Mouse (Mus musculus): ENCODE results near the gene Shc4.

Shc4 gene

DNA sequence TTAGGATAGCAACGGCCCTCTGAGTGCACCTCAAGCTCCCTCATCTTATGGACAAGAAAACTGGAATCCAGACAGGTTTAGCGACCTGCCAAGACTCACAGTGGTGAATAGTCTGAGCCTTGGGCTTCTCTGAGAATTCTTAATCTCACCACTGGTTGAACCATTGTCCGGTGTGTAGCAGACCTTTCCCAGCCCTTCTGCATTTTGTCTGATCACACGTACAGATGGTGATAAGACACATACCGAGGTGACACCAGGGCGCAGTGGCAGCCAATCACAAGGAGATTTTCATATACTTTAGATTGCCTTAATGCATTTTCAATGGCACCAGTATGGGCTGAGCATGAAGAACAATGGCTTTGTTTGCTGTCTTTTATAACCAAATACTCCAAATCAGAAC lies 95.5 kb downstream of the Shc4 start:
- no peak for DNase-seq

DNA sequence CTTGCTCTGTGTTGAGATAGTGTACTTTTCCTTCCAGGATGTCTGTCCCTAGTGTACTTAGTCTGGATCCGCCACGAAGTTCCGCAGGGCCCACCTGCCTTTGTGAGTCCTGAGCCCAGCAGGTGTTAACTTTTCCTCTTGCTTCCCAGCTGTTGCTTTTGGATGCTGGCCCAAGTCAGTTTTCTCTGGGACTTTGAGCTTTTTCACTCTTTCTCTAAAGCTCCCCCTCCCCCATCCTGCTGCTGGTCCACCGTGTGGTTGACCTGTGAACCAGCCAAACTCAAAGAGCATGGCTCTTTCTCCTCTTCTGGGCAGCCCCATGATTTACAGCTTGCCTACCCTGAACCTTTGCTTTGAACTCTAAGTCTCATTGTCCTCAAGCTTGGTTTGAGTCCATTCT lies 97.4 kb downstream of the Shc4 start:
- DNase-seq, result peak; percentile 29

DNA sequence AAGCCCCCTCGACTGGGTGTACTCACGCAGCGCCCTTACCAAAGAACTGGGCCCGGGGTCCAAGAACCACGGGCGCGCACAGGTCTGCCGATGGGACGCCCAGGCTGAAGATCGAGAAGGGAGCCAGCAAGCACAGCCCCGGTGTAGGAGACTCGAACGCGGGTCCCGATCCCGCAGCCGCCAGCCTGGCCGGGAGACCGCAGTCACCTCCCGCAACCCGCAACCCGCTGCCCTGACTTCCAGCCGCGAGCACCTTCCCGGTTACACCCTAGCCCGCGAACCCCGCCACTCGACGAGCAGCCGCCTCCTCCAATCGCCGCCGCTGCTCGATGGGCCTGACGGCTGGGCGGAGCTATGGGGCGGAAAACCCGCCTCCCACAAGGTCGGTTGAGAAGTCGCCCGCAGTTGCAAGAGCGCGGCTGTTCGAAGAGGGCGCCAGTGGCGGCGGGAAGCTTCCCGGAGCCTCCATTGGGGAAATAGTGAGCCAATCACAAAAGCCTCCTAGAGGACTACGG lies 99.1 kb downstream of the Shc4 start, which contains the start of gene Cep152:
Gene Cep152, minus strand, starts transcription at position 277 of the 515 bp plus-strand sequence.
- peak; percentile 98 for DNase-seq

DNA sequence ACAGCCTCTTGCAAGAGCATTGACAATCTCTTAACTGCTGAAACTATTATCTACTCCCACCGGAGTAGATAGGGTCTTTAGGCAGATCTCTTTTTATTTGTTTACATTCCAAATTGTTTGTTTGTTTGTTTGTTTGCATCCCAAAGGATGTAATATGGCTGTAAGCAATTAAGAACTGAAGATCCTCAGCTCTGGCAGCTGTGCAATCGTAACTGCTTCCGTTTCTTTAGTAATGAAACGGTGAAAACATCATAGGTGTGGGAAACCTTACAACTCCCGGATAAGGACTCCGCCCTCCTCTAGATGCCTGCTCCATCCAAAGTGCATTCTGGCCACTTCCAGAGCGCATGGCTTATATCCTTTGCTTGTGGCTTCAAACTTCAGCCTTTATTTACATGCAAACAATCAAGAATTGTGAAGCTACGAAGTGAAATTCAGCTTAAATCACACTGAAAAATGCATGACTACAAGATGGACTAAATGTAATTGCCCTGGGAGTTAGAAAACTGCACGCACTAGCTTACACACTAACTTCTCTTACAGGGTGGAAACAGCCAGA lies 99.7 kb downstream of the Shc4 start:
- DNase-seq, result peak; percentile 19

DNA sequence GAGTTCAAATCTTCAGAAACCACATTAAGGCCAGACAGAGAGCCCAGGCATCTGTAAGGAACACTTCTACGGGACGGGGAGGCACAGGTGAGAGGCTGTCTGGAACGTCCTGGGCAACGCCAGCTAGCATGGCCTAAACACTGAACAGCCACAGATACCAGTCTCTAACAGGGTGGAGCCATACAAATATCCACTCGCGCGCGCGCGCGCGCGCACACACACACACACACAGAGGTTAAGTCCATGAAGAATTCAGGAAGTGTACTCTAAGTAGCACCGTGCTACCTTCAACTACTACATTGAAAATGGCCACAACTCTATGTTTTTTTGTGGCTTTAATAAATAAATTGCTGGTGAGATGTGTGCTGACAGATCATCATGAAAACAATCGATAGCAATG lies 100.7 kb downstream of the Shc4 start:
- peak; percentile 45 for DNase-seq

DNA sequence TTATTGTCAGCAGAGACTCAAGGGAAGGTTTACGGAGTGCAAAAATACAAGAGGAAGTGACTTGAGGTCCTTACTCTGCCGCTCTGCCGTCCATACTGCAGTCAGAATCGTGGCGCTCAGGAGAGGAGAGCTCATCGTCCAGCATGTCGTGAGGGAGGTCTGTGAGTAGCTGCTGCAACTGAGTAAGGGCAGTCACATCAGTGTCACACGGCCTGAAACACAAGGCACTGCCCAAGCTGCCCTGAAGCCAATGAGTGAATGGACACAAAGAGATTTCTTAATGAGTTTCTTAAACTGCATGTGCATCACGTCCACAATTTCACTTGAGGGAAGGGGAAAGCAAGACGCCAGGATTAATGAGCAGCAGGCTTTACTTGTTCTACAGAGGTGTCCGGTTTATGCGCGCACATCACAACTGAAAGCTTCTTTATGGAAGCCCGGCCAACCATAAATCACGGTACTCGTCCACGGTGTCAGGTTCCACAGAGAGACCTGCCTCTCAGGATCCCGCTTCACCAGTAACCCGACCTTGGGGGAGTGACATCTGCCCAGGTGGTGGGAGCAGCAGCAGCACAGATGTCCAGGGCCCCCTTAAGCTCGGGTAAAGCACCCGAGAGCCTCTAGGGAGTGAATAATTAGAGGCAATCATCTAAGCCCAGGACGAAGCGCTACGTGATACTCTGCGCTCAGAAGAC lies 103.6 kb downstream of the Shc4 start:
- no peak for DNase-seq

DNA sequence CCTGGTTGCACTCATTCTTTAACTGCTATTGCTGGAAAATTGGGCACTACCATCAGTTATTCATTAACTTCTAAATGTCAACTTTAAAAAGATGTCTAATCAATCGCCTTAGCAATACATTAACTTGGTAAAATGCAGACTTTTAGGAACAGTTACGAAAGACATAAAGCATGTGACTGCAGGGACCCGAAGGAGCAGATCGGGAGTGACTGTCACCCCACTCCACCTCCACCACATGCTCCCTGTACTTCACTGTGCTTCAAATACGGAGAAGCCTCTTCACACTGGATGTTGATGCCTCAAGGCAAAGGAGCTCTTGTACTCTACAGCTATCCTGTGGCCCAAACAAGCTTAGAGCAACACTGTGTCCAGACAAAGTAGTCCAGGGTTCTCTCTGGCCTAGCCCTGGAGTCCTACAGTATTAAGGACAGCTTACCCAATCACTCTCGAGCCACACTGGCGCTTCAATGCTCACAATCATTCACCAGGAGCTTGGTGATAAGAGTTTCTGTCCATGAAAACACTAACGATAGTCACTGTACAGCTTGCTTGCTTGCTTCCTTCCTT lies 108.0 kb downstream of the Shc4 start:
- no peak for DNase-seq

DNA sequence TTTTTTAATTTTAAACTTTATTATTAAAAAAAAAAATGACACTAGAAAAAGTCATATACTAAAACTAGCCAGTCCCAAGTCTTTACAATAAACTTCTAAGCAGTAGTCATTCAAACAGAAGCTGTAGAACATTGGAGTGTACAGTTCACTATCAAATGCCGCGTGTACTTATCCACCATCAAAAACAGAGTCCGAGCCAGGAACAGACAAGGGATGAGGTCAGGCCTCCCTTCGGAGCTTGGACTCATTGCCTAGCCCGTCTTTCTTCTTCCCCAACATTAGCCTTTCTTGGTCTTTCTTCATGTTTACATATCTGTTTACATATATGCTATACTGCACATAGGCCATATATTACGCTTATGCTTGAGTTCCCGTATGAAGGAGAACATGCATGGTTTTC lies 108.5 kb downstream of the Shc4 start:
- DNase-seq, result no peak

DNA sequence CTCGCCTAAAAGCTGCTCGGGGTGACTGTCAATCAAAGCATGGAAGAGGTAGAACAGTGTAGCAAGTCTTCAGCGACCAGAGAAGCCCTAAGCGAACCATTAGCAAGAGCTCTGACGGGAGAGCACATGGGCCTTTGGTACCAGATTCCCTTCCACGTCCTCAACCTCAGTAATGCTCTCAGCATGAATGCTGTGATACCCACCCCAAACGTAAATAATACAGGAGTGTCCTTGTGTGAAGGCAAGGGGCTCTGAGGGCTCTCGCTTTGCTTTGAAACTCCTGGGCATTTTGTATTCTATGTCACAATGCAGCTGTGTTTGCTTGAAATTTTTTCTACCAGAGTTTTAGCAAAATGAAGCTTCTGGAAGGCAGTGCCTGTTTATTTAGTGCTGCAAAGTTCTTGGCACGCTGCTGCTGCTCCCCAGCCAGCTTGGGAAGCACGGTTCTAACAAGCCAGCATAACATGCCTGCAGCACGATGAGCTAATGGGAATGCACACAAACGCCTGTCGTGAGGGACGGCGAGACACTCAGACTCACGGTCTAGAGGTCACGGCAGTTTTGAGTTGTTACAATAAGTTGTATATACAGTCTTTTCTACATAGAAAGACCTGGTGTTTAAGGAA lies 117.6 kb downstream of the Shc4 start:
- DNase-seq, result no peak

DNA sequence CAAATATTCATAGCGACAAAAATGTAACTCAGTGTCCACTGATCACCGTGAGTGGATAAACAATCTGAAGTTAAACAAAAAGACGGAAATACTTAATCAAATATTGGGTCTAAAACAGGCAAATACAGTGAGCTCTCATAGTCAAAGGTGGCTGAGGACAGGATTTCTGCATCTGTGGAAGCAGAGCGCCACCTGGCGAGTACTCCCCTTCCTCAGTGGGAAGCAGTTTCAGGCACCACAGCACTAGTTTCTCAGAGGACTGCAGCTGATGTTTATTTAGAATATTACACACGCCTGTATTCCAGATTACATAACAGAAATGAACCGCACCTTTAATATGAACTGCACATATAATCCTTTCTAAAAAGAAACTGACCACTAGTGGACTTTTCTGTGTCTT lies 119.3 kb downstream of the Shc4 start:
- peak; percentile 59 for DNase-seq

DNA sequence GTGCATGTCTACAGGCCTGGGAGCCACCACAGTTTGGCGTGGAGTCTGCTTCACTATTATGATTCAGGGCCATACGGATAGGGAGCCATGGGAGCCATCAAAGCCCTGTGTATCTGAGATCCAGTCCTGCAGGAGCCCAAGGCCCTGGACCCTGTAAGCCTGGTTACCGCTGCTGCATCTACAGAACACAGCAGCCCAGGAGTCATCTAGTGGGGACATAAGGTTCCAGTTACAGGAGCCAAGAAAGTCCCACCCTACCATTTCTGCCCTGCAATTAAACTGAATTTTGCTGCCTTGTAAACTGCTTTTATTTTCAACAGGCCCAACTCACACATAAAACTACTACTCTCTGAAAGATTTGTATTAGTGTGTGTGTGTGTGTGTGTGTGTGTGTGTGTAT lies 121.0 kb downstream of the Shc4 start:
- DNase-seq, result no peak

DNA sequence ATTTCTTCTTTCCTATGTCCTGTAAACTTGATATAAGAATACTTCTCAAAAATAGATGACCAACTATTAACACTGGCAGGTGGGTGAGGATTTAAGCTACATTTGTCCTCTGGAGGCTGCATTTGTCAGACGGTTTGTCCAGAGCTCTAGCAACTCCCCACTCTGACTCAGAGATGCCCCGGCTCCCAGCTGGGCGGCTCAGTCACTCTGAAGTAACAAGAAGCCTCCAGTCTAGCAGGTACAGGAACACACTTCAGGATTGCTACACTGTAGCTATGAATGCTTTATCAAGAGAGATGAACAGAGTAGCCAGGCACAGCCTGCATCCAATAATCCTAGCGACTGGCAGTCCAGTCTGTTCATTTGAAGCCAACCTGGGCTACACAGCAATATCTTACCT lies 125.0 kb downstream of the Shc4 start:
- DNase-seq, result no peak

DNA sequence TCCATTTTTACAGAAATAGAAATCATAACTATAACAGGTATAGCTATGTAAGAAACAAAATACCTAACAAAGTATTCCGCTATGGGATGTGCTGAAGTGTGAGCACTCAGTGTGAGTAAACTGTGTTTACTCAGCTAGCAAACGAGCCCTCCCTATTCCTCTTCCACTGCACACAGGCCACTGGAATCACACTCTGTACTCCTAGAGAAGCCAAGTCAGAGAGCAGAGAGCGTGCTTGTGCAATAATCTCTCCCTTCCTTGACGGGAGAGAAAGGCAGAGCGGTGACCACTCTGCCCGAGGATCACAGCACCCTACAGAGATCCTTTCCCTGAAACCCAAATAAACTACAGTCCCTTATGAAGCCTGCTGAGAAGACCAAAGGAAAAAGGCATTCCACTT lies 125.7 kb downstream of the Shc4 start:
- no peak for DNase-seq

DNA sequence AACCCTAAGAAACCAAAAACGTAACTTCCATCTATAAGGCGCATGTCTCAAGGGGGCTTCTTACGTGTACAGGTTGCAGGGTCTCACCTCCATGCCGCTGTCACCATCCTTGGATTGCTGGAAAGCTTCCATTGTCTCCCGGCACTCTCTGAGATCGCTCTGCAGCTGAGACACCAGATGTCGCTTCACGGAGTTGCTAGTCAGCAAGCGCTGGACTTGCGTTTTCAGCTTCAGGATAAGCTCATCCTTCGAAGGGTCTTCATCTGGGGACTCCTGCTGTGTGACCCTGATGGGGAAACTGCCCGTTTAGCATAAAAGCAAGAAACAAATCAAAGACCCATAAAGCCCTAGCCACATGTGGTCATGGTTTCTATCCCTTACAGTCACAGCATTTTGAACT lies 129.2 kb downstream of the Shc4 start:
- DNase-seq, result no peak

DNA sequence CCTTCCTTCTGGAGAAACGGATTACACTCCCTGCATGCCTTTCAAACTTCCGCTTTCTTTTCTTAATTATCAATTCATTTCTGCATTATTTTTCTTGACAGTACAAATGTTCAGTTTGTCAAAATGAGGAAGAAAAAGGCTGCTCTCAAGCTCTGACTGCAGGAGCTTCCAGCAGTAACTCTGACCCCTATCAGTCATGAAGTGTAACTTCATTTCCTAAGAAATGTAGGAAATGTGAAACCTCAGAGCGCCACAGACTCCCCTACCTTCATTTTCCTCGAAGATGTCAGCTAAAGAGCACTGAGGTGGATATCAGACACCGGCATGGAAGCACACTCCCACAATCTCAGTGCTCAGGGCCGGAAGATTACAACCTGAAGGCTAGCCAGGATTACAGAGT lies 129.9 kb downstream of the Shc4 start:
- no peak for DNase-seq

DNA sequence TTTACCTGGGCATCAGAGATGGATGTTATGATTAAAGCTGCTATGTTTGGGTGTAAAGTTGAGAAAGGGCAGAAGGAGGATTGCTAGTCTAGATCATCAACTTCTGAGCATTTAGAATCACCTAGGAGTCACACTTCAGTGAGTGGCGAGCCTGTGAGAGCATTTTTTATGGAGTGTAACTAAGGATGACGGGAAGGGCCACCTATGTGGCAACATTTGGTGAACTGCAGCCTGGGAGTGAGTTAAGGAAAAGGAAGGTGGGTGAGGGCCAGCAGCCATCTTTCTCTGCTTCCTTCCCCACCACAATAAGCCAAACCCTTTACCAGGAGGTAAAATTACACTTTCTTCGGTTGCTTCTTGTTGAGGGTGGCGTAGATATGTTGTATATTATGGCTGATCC lies 132.1 kb downstream of the Shc4 start:
- no peak for DNase-seq

DNA sequence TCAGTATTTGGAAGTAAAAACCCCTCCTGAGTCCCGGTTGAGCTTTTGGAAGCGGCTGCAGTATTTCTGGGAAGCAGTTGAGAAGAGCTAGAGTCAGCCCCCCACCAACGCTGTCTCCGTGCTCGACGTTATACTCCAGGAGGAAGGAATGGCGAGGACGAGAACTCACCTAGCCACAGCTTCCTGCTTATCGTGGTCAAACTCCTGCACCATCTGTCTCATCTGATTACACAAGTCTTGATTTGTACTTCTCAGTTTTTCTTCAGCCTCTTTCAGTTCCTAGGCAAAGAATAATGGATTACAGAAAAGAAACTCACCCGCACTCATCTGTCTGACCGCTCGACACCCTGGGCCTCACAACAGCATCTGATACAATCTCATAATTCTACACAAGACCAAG lies 134.7 kb downstream of the Shc4 start:
- no peak for DNase-seq

DNA sequence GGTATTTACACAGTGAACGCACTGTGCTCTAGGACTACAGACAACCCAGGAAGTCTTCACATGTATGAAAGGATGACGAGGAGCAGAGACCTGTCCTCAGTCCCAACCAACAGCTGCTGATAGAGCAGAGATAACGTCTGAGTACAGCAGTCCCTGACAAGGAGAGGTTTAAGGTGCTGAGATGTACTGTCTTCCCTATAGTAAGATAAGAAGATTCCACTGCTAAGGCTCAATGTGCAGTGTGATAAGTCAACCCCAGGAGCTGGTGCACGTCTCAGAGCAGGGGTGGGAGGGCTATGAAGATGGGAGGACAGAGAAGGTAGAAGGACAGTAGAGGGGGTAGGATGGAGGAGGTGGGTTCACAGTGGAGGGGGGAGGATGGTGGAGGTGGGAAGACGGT lies 142.9 kb downstream of the Shc4 start:
- DNase-seq, result no peak

DNA sequence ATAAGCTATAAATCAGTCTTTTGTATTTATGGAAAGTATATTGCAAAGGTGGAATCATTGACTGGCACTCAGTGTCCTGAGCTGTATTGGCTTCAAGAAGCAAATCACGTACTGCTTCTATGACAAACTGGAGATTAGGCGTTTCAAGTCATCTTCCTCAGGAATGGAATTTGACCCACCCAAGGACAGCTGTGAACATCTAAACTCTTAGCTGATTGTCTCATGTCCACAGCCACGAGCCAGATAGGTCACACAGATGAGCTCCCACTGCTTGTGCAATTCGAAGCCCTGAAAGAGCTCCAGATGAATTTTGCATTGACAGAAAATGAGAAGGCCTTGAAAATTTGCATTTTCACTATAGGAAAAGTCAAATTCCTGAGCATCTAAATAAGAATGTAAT lies 146.3 kb downstream of the Shc4 start:
- no peak for DNase-seq

Measured in liver (tissue).